Mouse (Mus musculus): ENCODE data around the gene Myo16. TPM values are rescaled to one million over a fixed set of nuclear protein-coding genes. Genes with fewer than 3 reads are reported as not detected.

Myo16 gene
- polyA plus RNA-seq, 1 experiment, result not detected

DNA sequence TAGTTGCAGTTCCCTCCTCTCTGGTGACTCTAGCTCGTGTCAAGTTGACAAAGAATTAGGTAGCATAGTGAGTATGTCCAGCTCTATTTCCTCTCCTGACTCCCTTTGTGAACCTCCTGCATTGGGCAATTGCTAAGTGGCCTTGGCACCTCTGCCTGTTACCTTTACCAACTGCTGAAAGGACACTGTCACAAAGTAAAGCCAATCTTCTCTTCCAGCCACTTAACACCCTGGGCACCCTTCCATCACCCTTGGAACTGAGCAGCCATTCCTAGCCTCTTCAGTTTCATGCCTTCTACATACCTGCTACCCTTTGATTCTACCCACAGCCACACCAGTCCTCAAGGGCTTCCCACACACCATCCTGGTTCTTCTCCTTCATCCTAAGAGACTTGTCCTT, 233.4 kb downstream of the Myo16 start:
- WGBS, result 49% methylated on average over 1 of the region's 1 CpGs
- TF ChIP-seq POLR2A (IDR thresholded peaks at IDR 0.05; ENCODE audit: low read depth, low read length), result no peak
- no peak for TF ChIP-seq CTCF (IDR thresholded peaks at IDR 0.05; ENCODE audit: extremely low read depth, insufficient read length, insufficient replicate concordance, low read depth, low read length)
- Histone ChIP-seq H3K27ac (ENCODE audit: insufficient read depth, low read depth, low read length) (no peak overlapping the region), H3K4me3 (ENCODE audit: low read depth, low read length) (no peak overlapping the region), H3K36me3 (ENCODE audit: control insufficient read depth, insufficient read depth, low read length) (no peaks in the 10 kb centered on the region), H3K4me1 (ENCODE audit: control insufficient read depth, insufficient read depth, insufficient read length, low read length) (no peaks in the 10 kb centered on the region), H3K27me3 (ENCODE audit: control insufficient read depth, insufficient read depth, low read length) (no peaks in the 10 kb centered on the region)

DNA sequence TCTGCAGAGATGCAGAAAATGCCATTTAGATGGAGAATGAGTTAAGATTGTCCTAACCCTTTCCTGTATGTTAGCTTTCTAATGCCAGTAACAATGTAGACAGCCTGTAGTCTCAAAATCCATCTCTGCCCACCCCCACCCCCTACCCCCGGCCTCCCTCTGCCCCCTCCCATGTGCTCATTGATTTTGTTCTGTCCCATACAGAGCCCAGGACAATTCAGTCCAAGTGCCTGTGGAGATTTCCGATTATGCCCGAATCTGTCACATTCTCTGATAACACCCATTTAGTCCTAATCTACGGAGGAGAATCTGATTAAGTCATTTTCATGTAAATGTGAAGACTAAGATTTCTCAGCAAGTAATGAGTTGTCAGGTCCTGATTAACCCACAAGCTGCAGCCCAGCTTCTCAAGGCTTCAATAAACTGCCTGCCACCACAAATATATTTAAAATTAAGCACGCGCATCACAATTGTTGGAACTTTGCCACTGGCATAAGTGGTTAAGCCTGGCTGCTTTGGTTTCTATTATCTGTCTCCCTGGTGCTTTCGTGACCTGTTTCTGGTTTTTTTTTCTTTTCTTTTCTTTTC, 237.5 kb downstream of the Myo16 start:
- H3K27me3 ChIP-seq (ENCODE audit: control insufficient read depth, insufficient read depth, low read length), result no peaks in the 10 kb centered on the region
- H3K36me3 ChIP-seq (ENCODE audit: control insufficient read depth, insufficient read depth, low read length), result no peaks in the 10 kb centered on the region
- 77% methylated on average over 7 of the region's 7 CpGs for WGBS
- H3K27ac ChIP-seq (ENCODE audit: insufficient read depth, low read depth, low read length), result no peak overlapping the region
- H3K4me3 ChIP-seq (ENCODE audit: low read depth, low read length), result no peak overlapping the region
- H3K4me1 ChIP-seq (ENCODE audit: control insufficient read depth, insufficient read depth, insufficient read length, low read length), result no peaks in the 10 kb centered on the region
- no peak for TF ChIP-seq POLR2A (IDR thresholded peaks at IDR 0.05; ENCODE audit: low read depth, low read length)
- no peak for TF ChIP-seq CTCF (IDR thresholded peaks at IDR 0.05; ENCODE audit: extremely low read depth, insufficient read length, insufficient replicate concordance, low read depth, low read length)

DNA sequence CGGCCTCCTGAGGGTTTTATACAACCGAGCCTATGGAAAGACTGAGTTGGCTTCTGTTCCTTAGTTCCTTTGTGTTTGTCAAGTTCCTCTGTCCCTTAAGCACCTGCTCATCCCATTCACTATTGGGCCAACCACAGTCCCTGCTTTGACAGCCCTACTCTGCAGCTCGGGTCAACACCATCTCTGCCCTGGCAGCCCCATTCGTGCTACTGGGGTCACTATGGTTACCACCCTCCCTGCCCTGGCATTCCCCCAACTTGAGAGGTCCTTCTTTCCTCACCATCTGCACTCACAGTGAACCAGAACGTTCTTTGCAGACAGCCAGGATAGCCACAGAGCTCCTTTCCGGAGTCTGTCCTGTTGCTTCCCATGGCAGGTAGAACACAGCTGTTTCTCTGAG, 238.2 kb downstream of the Myo16 start:
- TF ChIP-seq POLR2A (IDR thresholded peaks at IDR 0.05; ENCODE audit: low read depth, low read length) (no peak), CTCF (IDR thresholded peaks at IDR 0.05; ENCODE audit: extremely low read depth, insufficient read length, insufficient replicate concordance, low read depth, low read length) (no peak)
- Histone ChIP-seq H3K4me1 (ENCODE audit: control insufficient read depth, insufficient read depth, insufficient read length, low read length) (no peaks in the 10 kb centered on the region), H3K27me3 (ENCODE audit: control insufficient read depth, insufficient read depth, low read length) (no peaks in the 10 kb centered on the region), H3K4me3 (ENCODE audit: low read depth, low read length) (no peak overlapping the region), H3K27ac (ENCODE audit: insufficient read depth, low read depth, low read length) (no peak overlapping the region), H3K36me3 (ENCODE audit: control insufficient read depth, insufficient read depth, low read length) (no peaks in the 10 kb centered on the region)
- 56% methylated on average over 6 of the region's 6 CpGs for whole genome bisulfite sequencing

DNA sequence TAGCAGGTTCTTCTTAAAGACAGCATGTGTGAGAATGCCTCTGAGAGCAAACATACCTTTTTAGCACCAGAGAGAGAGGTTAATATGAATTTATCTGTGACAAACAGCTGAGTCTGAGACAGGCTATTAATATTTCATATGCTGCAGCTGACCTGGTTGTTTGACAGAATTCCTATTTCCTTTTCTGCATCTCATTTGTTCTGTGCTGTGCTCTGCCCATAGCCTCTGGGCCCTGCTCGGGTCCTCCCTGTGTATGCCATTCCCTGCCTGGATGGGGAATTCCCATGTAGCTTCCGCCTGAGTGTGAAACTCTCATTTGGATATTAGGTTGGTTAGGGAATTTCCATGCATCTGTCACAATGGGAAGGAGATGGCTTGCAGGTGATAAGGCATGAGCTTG, 240.8 kb downstream of the Myo16 start:
- H3K27me3 ChIP-seq (ENCODE audit: control insufficient read depth, insufficient read depth, low read length), result no peaks in the 10 kb centered on the region
- no peaks in the 10 kb centered on the region for H3K4me1 ChIP-seq (ENCODE audit: control insufficient read depth, insufficient read depth, insufficient read length, low read length)
- 64% methylated on average over 2 of the region's 2 CpGs for WGBS
- H3K27ac ChIP-seq (ENCODE audit: insufficient read depth, low read depth, low read length), result no peak overlapping the region
- no peaks in the 10 kb centered on the region for H3K36me3 ChIP-seq (ENCODE audit: control insufficient read depth, insufficient read depth, low read length)
- H3K4me3 ChIP-seq (ENCODE audit: low read depth, low read length), result no peak overlapping the region
- TF ChIP-seq POLR2A (IDR thresholded peaks at IDR 0.05; ENCODE audit: low read depth, low read length) (no peak), CTCF (IDR thresholded peaks at IDR 0.05; ENCODE audit: extremely low read depth, insufficient read length, insufficient replicate concordance, low read depth, low read length) (no peak)

DNA sequence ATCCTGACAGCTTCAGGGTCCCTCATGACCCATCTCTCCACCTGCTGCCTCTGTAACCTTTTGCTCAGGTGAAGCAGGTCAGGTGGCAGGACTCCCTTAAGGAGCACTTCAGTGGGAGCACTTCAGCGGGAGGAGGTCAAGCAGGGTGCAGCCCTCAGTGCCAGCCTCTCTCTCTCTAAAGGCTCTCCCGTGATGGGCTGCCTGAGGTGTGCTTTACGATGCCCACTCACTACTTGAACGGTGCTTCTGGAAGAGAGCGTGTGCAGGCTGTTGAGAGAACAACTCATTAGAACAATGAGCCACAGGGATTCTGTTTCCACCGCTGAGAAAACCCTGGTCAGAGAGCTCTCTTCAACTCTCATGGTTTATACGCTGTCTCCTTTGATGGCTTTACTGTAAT, 241.4 kb downstream of the Myo16 start:
- H3K4me3 ChIP-seq (ENCODE audit: low read depth, low read length), result no peak overlapping the region
- H3K27me3 ChIP-seq (ENCODE audit: control insufficient read depth, insufficient read depth, low read length), result no peaks in the 10 kb centered on the region
- no peaks in the 10 kb centered on the region for H3K36me3 ChIP-seq (ENCODE audit: control insufficient read depth, insufficient read depth, low read length)
- 64% methylated on average over 7 of the region's 7 CpGs for WGBS
- H3K27ac ChIP-seq (ENCODE audit: insufficient read depth, low read depth, low read length), result no peak overlapping the region
- TF ChIP-seq CTCF (IDR thresholded peaks at IDR 0.05; ENCODE audit: extremely low read depth, insufficient read length, insufficient replicate concordance, low read depth, low read length), result no peak
- TF ChIP-seq POLR2A (IDR thresholded peaks at IDR 0.05; ENCODE audit: low read depth, low read length), result no peak
- no peaks in the 10 kb centered on the region for H3K4me1 ChIP-seq (ENCODE audit: control insufficient read depth, insufficient read depth, insufficient read length, low read length)

DNA sequence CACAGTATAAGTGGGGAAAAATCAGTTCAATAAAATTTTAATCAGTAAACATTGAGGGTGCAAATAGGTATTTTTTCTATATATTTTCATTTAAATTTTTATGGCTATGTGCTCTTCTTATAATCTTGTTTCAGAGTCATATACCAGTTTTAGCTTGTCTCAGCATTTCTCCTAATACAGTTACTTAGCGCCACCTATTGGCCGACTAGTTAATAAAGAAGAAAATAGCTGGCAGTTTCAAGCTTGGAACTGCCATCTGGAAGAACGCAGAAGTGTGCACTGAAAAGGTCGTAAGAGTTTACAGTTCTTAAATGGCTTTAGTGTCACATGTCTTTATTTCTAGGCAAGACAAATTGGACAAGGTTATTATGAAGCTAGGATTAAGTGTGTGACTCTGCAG, 248.9 kb downstream of the Myo16 start:
- no peaks in the 10 kb centered on the region for H3K27me3 ChIP-seq (ENCODE audit: control insufficient read depth, insufficient read depth, low read length)
- H3K36me3 ChIP-seq (ENCODE audit: control insufficient read depth, insufficient read depth, low read length), result no peaks in the 10 kb centered on the region
- no peak overlapping the region for H3K27ac ChIP-seq (ENCODE audit: insufficient read depth, low read depth, low read length)
- TF ChIP-seq POLR2A (IDR thresholded peaks at IDR 0.05; ENCODE audit: low read depth, low read length) (no peak), CTCF (IDR thresholded peaks at IDR 0.05; ENCODE audit: extremely low read depth, insufficient read length, insufficient replicate concordance, low read depth, low read length) (no peak)
- H3K4me3 ChIP-seq (ENCODE audit: low read depth, low read length), result no peak overlapping the region
- H3K4me1 ChIP-seq (ENCODE audit: control insufficient read depth, insufficient read depth, insufficient read length, low read length), result no peaks in the 10 kb centered on the region
- whole genome bisulfite sequencing, result 4% methylated on average over 4 of the region's 4 CpGs

DNA sequence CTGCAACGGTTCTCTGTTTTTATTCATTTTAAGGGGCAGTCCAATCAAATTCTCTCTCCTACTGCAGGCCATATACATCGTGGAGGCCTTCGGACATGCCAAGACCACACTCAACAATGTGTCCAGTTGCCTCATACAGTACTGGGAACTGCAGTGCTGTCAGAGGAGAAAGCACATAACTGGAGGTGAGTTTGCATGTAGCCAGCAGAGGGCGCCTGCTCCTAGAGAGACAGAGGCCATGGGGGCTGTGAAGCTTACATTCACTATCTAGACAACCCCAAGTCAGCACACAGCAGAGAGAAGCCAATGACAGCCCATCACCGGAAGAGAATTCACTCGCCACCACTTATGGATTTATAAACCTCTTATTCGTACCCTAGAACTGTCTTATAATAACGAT, 251.8 kb downstream of the Myo16 start:
- TF ChIP-seq POLR2A (IDR thresholded peaks at IDR 0.05; ENCODE audit: low read depth, low read length) (no peak), CTCF (IDR thresholded peaks at IDR 0.05; ENCODE audit: extremely low read depth, insufficient read length, insufficient replicate concordance, low read depth, low read length) (peak; percentile 50; the same call in 1 of the 2 replicates)
- no peak overlapping the region for H3K4me3 ChIP-seq (ENCODE audit: low read depth, low read length)
- no peaks in the 10 kb centered on the region for H3K27me3 ChIP-seq (ENCODE audit: control insufficient read depth, insufficient read depth, low read length)
- no peaks in the 10 kb centered on the region for H3K36me3 ChIP-seq (ENCODE audit: control insufficient read depth, insufficient read depth, low read length)
- WGBS, result 42% methylated on average over 8 of the region's 8 CpGs
- H3K4me1 ChIP-seq (ENCODE audit: control insufficient read depth, insufficient read depth, insufficient read length, low read length), result no peaks in the 10 kb centered on the region
- H3K27ac ChIP-seq (ENCODE audit: insufficient read depth, low read depth, low read length), result no peak overlapping the region

Data from small intestine, adult 2 months (tissue).